Mouse (Mus musculus): ENCODE measurements around the gene Krt18.
"Not testable (repeated sequence)": the region's sequence is repeated elsewhere in the genome, so short reads cannot be mapped to it uniquely, and the experiment has no call there.

Krt18 gene

GRCm38 (mm10) chr15:102070476-102071467, 42.8 kb downstream of the Krt18 start:
- no peak for DNase-seq

DNA sequence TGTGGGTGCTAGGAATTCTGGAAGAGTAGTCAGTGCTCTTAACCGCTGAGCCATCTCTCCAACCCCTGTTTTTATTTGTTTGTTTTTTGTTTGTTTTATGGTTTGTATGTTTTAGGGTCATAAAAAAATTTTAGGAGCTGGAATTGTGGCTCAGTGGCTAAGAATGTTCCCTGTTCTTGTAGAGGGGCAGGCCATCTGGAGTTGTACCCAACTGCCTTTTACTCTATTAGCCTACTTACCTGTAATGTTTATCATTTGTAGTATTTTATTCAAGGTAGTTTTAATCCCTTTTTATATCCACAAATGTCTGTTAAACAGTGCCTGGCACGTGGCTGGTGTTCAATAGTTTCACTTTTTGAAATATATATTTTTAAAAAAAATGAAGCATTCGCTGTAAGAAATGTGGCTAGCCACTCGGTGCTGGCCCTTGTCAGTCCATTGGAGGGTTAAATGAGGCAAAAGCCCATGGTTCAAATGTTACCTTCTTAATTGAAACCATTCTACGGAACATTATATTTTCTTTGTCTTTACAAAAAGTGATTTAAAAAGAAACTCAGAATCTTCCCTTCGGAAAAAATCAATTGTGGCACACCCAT, 45.1 kb downstream of the Krt18 start:
- no peak for DNase-seq

DNA sequence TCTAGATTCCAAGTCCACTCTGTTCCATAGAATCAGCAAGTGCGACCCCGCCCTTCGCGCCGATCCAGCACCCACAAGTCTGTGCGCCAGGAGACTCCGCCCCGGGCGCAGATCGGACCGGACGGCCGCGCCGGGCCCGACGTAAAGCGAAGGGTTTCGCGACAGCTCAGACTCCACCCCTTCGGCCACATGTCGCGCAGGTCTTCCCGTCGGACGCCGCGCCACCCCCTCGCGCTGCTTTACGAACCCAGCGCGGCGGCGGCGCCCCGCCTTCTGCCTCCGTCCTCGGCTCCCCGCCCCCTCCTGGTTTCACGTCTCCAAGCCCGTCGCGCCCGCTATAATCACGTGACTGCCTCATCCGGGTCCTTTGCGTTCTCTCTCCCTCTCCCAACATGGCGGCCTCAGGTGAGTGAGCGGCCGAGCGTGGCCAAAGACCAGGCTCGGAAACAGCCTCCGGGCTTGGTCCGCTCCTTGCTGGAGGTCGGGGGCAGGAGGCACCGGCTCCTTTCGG, 45.6 kb downstream of the Krt18 start, which contains the start of gene Eif4b:
TSS of gene Eif4b (plus strand) at position 215 of the 511 bp plus-strand sequence.
- DNase-seq = peak; percentile 98

GRCm38 (mm10) chr15:102074070-102074731, 46.2 kb downstream of the Krt18 start:
- peak; percentile 57 to 66 for DNase-seq

GRCm38 (mm10) chr15:102074876-102075585, 47.1 kb downstream of the Krt18 start:
- no peak for DNase-seq

GRCm38 (mm10) chr15:102077111-102077677, 49.2 kb downstream of the Krt18 start:
- DNase-seq = no peak

DNA sequence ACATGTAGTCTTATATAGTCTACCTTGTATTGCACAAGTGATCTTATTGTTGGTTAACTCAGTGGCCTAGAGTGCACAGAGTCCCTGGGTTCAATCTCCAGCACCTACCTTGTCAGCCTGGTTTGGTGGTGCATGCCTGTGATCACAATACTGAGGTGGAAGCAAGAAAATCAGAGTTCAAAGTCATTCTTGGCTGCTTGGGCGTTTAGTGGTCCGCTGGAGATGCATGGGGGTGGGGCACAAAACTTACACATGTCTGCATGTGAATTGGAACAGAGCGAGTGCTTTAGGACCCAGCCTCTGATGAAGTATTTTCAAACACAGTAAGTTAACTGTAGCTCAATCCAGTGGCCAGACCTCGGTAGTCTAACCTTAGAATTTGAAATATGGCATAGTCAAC, 51.2 kb downstream of the Krt18 start:
- no peak for DNase-seq

- DNase-seq = not testable (repeated sequence)
Observed at GRCm38 (mm10) chr15:102079924-102080323, 51.9 kb downstream of the Krt18 start.

DNA sequence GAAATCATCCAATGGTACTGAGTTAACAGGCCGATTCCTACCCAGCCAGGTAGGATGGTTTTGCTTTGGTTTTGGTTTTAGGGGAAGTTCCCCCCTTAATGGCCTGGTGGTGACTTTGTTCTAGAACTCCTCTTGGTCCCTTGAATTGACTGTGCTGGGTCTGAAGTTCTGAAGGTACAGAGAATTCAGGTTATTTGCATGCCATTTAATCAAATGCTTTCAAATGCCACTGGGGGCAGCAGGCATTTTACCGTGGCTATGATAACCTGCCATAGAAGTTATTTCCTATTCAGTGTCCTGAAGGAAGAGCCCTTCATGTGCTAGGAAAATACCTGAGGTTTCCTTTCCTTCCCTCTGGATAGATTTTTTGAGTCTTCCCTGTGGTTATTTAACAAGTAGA, 52.4 kb downstream of the Krt18 start:
- no peak for DNase-seq

Data from thymus, adult 18-20 months (tissue).